Mouse (Mus musculus) small intestine, adult 2 months (tissue): Measurements from ENCODE around the gene 9130230L23Rik. TPM values are rescaled to one million over a fixed set of nuclear protein-coding genes. Genes with fewer than 3 reads are reported as not detected.
A peak's percentile ranks its signal among the peaks of the same experiment; 100 is the strongest.

Experiments used
- H3K27ac ChIP-seq: fragments of 200-500 bp; 2 replicates; pipeline ENCODE4 v1.5.1; 2012; ENCODE audit warnings: low read depth, low read length, control low read depth, inconsistent platforms; ENCODE audit not compliant: insufficient read depth
- H3K27me3 ChIP-seq: fragments of 200-500 bp; 2 replicates; pipeline ENCODE4 v1.6.1; 2012; ENCODE audit warnings: mild to moderate bottlenecking, moderate library complexity, low read length, inconsistent platforms; ENCODE audit not compliant: control insufficient read depth, insufficient read depth
- H3K36me3 ChIP-seq: fragments of 200-500 bp; 2 replicates; pipeline ENCODE4 v1.6.1; 2012; ENCODE audit warnings: mild to moderate bottlenecking, low read length, control low read depth, inconsistent platforms; ENCODE audit not compliant: control insufficient read depth, insufficient read depth
- H3K4me1 ChIP-seq: fragments of 200-500 bp; 2 replicates; pipeline ENCODE4 v1.6.1; 2012; ENCODE audit warnings: low read length, inconsistent platforms, mixed read lengths; ENCODE audit not compliant: control insufficient read depth, insufficient read depth, insufficient read length
- H3K4me3 ChIP-seq: fragments of 200-500 bp; 2 replicates; pipeline ENCODE4 v1.5.1; 2012; ENCODE audit warnings: low read depth, mild to moderate bottlenecking, control low read depth, inconsistent platforms, low read length, moderate library complexity
- CTCF ChIP-seq: fragments of 200-500 bp; IDR thresholded peaks from 2 replicates; pipeline ENCODE4 v1.5.1; 2012; ENCODE audit warnings: low read depth, mild to moderate bottlenecking, control low read depth, inconsistent platforms, low read length, moderate library complexity, mixed read lengths; ENCODE audit not compliant: insufficient replicate concordance, insufficient read length; ENCODE audit errors: extremely low read depth
- POLR2A ChIP-seq: fragments of 200-500 bp; IDR thresholded peaks from 2 replicates; pipeline ENCODE4 v1.6.1; 2012; ENCODE audit warnings: low read depth, mild to moderate bottlenecking, control low read depth, inconsistent platforms, low read length, moderate library complexity
- WGBS: fragments of 180-500 bp; shearing (Covaris S2); methylation state at CpG from one replicate; pipeline ENCODE4 v1.1.7; 2018; 5-methylcytosine and 5-hydroxymethylcytosine counted together
- polyA plus RNA-seq: library from polyadenylated mRNA; depleted of rRNA; stranded (reverse); fragments of >200 nt; gene quantifications from 2 replicates; pipeline ENCODE4 v1.2.3, GENCODE M21; 2012; rRNA removed

The 9130230L23Rik gene
- polyA plus RNA-seq, 1 experiment = 10.9 TPM

GRCm38 (mm10) chr5:65934783-65935182 is 69.3 kb downstream of the 9130230L23Rik start, which contains the start of gene Chrna9:
Gene Chrna9 (plus strand): TSS chr5:65934921.
- TF ChIP-seq POLR2A = no peak
- TF ChIP-seq CTCF = no peak
- WGBS = 82% methylated on average over 5 of the region's 5 CpGs
- no peak within 1 kb of the TSS for H3K4me3 ChIP-seq
- peaks cover 3% of the 10 kb centered on the region; the same call in 1 of the 2 replicates for H3K4me1 ChIP-seq
- no peak within 1 kb of the TSS for H3K27ac ChIP-seq
- H3K36me3 ChIP-seq = no peaks in the 10 kb centered on the region
- no peaks in the 10 kb centered on the region for H3K27me3 ChIP-seq

- H3K36me3 ChIP-seq = no peaks in the 10 kb centered on the region
- H3K27ac ChIP-seq = no peak overlapping the region
- TF ChIP-seq POLR2A = no peak
- no peak for TF ChIP-seq CTCF
- H3K27me3 ChIP-seq = no peaks in the 10 kb centered on the region
- 89% methylated on average over 2 of the region's 2 CpGs for WGBS
- no peak overlapping the region for H3K4me3 ChIP-seq
- H3K4me1 ChIP-seq = peaks cover 4% of the 10 kb centered on the region; the same call in 1 of the 2 replicates
Observed at GRCm38 (mm10) chr5:65933764-65934163, 70.3 kb downstream of the 9130230L23Rik start.

- 88% methylated on average over 4 of the region's 4 CpGs for WGBS
- H3K36me3 ChIP-seq = no peaks in the 10 kb centered on the region
- H3K27ac ChIP-seq = no peak overlapping the region
- no peak overlapping the region for H3K4me3 ChIP-seq
- TF ChIP-seq CTCF (no peak), POLR2A (no peak)
- H3K27me3 ChIP-seq = no peaks in the 10 kb centered on the region
- peaks cover 4% of the 10 kb centered on the region; the same call in 1 of the 2 replicates for H3K4me1 ChIP-seq
Observed at GRCm38 (mm10) chr5:65933258-65933657, 70.8 kb downstream of the 9130230L23Rik start.

DNA sequence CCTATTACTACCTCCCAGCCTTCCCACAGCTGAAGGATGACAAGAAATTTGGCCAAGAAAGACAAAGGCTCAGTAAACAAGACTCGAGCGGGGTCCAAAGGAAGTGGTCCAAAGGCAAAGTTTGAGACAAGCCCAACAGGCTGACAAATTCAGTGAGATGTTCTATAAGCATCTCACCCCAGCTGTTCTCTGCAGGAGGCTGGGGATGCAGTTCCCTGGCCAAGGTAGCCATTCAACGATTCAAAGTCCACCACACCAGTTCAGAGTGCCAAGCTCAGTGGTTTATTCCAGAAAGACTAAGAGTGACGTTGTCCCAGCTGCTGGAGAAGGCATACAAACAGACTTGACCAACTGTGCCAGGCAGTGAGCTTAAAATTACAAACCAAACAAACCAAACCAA is 73.9 kb downstream of the 9130230L23Rik start:
- WGBS = 57% methylated on average over 4 of the region's 4 CpGs

More for the DNA sequence above, 73.9 kb downstream of the 9130230L23Rik start:
- Histone ChIP-seq H3K4me1 (peaks cover 4% of the 10 kb centered on the region; the same call in 1 of the 2 replicates), H3K36me3 (no peaks in the 10 kb centered on the region), H3K27me3 (no peaks in the 10 kb centered on the region), H3K4me3 (no peak overlapping the region), H3K27ac (peak overlapping the region; percentile 29; the same call in 1 of the 2 replicates)
- TF ChIP-seq CTCF (no peak), POLR2A (no peak)

Other genes starting within 250 kb of the 9130230L23Rik start
- 1.1 and 2.3 TPM in 2 replicates for gene N4bp2, start 240.8 kb downstream of the 9130230L23Rik start, polyA plus RNA-seq
- gene Rhoh, start 143.1 kb downstream of the 9130230L23Rik start, polyA plus RNA-seq = 2.1 and 3.2 TPM in 2 replicates
- not detected in 2 replicates for gene Chrna9, start 69.4 kb downstream of the 9130230L23Rik start, polyA plus RNA-seq
- gene Rbm47, start 168.8 kb upstream of the 9130230L23Rik start, polyA plus RNA-seq = 142 and 310 TPM in 2 replicates